In the genomic region with DNA sequence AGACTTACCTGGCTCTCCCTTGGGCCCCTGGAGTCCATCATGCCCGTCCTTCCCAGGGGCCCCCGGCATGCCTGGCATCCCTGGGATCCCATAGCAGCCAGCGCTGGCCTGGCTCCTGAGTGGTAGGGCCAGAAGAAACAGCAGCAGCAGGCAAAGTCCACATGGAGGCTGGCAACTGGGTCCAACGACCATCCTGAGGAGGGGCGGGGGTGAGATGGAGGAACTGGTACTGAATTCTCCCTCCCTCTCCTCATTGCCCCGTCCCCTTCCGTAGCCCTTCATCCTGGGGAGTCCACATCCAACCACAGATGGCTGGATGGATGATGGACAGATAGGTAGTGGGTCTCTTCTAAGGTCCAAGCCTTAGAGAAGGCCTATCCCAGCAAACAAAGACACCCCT, we compare ENCODE assay signal across 22 mouse cellular contexts. TPM values are rescaled to one million over a fixed set of nuclear protein-coding genes. Genes with fewer than 3 reads are reported as not detected.
DNase-seq lines count a peak whose midpoint lies in the region; ATAC-seq and TF ChIP-seq lines count a peak whose summit lies in the region.
"Had no signal": no experiment of that assay in that cellular context is flagged by ENCODE, and none has a peak within 500 bp of the region (broad histone marks: within the 10 kb centered on the region; RNA-seq: fewer than 3 reads in every experiment).

No protein-coding gene starts in this region.

- 62% methylated on average over 7 of the region's 7 CpGs for WGBS in kidney, embryonic 14.5 days
- WGBS in kidney, embryonic 16.5 days, result 63% methylated on average over 7 of the region's 7 CpGs
- 51% methylated on average over 7 of the region's 7 CpGs for WGBS in spleen, adult 2 months
- WGBS in small intestine, adult 2 months, result 30% methylated on average over 7 of the region's 7 CpGs

- DNase-seq in gastrocnemius, adult 2 months, result no peak
- no peak for DNase-seq in gastrocnemius, postnatal 4 days (ENCODE audit: low spot score in 2 of 2)
- no peak for DNase-seq in spleen, adult 2 months (ENCODE audit: low read depth in 1 of 2, low spot score in 2 of 2)
- DNase-seq in spleen, postnatal 36 days (ENCODE audit: low spot score in 2 of 2), result no peak
- no peak for DNase-seq in yolk sac, embryonic 10.5 days (ENCODE audit: low spot score)
- DNase-seq: adrenal gland, postnatal 10 days; cerebellum, adult 11-12 months; cerebellum, postnatal 14 days; heart, postnatal 36 days; kidney, postnatal 25 days; lung, postnatal 14 days; right cerebral cortex, postnatal 25 days; thymus, postnatal 36 days had no signal

- no peak for TF ChIP-seq POLR2A in spleen, adult 2 months (IDR thresholded peaks at IDR 0.05; ENCODE audit: low read depth, low read length)
- TF ChIP-seq POLR2A in small intestine, adult 2 months (IDR thresholded peaks at IDR 0.05; ENCODE audit: low read depth, low read length), result no peak

- H3K36me3 ChIP-seq in kidney, embryonic 14.5 days (ENCODE audit: control insufficient read depth, insufficient read depth, low read length), result no peaks in the 10 kb centered on the region
- H3K36me3 ChIP-seq in kidney, embryonic 16.5 days (ENCODE audit: insufficient read depth, low read length), result no peaks in the 10 kb centered on the region
- H3K36me3 ChIP-seq in spleen, adult 2 months (ENCODE audit: control insufficient read depth, insufficient read depth, low read length), result no peaks in the 10 kb centered on the region
- no peaks in the 10 kb centered on the region for H3K36me3 ChIP-seq in small intestine, adult 2 months (ENCODE audit: control insufficient read depth, insufficient read depth, low read length)
- H3K36me3 ChIP-seq: forebrain, embryonic 12.5 days; G1E had no signal

- H3K9me3 ChIP-seq in kidney, embryonic 14.5 days (ENCODE audit: control insufficient read depth, low read length), result no peaks in the 10 kb centered on the region
- no peaks in the 10 kb centered on the region for H3K9me3 ChIP-seq in kidney, embryonic 16.5 days (ENCODE audit: low read length)
- H3K9me3 ChIP-seq: forebrain, embryonic 12.5 days; G1E had no signal

- H3K4me1 ChIP-seq in kidney, embryonic 14.5 days (ENCODE audit: control insufficient read depth, insufficient read depth, low read length), result no peaks in the 10 kb centered on the region
- 0 out of 2 replicates have a peak, but pooled peaks cover 5% of the 10 kb centered on the region for H3K4me1 ChIP-seq in kidney, embryonic 16.5 days (ENCODE audit: insufficient read depth, low read length)
- no peaks in the 10 kb centered on the region for H3K4me1 ChIP-seq in spleen, adult 2 months (ENCODE audit: control insufficient read depth, insufficient read depth, insufficient read length)
- no peaks in the 10 kb centered on the region for H3K4me1 ChIP-seq in small intestine, adult 2 months (ENCODE audit: control insufficient read depth, insufficient read depth, insufficient read length, low read length)

- no peak overlapping the region for H3K4me2 ChIP-seq in kidney, embryonic 14.5 days (replicated peaks; ENCODE audit: low read depth, low read length)
- H3K4me2 ChIP-seq in kidney, embryonic 16.5 days (replicated peaks; ENCODE audit: low read depth, low read length), result no peak overlapping the region
- H3K4me2 ChIP-seq: forebrain, embryonic 12.5 days; heart, embryonic 11.5 days had no signal

- peak overlapping the region; percentile 62 for H3K27ac ChIP-seq in gastrocnemius, adult 2 months
- no peak overlapping the region for H3K27ac ChIP-seq in kidney, embryonic 14.5 days (ENCODE audit: low read depth, low read length)
- H3K27ac ChIP-seq in kidney, embryonic 16.5 days (ENCODE audit: low read length), result no peak overlapping the region
- peak overlapping the region; percentile 61 for H3K27ac ChIP-seq in spleen, adult 2 months (ENCODE audit: insufficient read depth, low read length)
- H3K27ac ChIP-seq in small intestine, adult 2 months (ENCODE audit: insufficient read depth, low read depth, low read length), result peak overlapping the region; percentile 51; the same call in 1 of the 2 replicates
- H3K27ac ChIP-seq: forebrain, embryonic 12.5 days had no signal

- intact Hi-C loops in gastrocnemius, adult 2 months (cut with DNase I), result no loop called here

- TF ChIP-seq CTCF in gastrocnemius, adult 2 months (IDR thresholded peaks at IDR 0.05), result no peak
- no peak for TF ChIP-seq CTCF in spleen, adult 2 months (IDR thresholded peaks at IDR 0.05; ENCODE audit: extremely low read depth, insufficient read depth, insufficient read length, insufficient replicate concordance)
- no peak for TF ChIP-seq CTCF in small intestine, adult 2 months (IDR thresholded peaks at IDR 0.05; ENCODE audit: extremely low read depth, insufficient read length, insufficient replicate concordance, low read depth, low read length)

- H3K4me3 ChIP-seq in gastrocnemius, adult 2 months, result peak overlapping the region; percentile 52
- no peak overlapping the region for H3K4me3 ChIP-seq in kidney, embryonic 14.5 days (ENCODE audit: low read length)
- no peak overlapping the region for H3K4me3 ChIP-seq in kidney, embryonic 16.5 days (ENCODE audit: low read length)
- peak overlapping the region; percentile 17; the same call in 1 of the 2 replicates for H3K4me3 ChIP-seq in spleen, adult 2 months (ENCODE audit: extremely low read depth, insufficient read depth, insufficient read length)
- H3K4me3 ChIP-seq in small intestine, adult 2 months (ENCODE audit: low read depth, low read length), result peak overlapping the region; percentile 39
- H3K4me3 ChIP-seq: forebrain, embryonic 12.5 days had no signal

- peaks cover 25% of the 10 kb centered on the region for H3K27me3 ChIP-seq in kidney, embryonic 14.5 days (ENCODE audit: control insufficient read depth, insufficient read depth, low read length)
- H3K27me3 ChIP-seq in kidney, embryonic 16.5 days (ENCODE audit: insufficient read depth, low read length), result peaks cover 31% of the 10 kb centered on the region
- no peaks in the 10 kb centered on the region for H3K27me3 ChIP-seq in spleen, adult 2 months (ENCODE audit: control insufficient read depth, insufficient read depth, low read length)
- H3K27me3 ChIP-seq in small intestine, adult 2 months (ENCODE audit: control insufficient read depth, insufficient read depth, low read length), result no peaks in the 10 kb centered on the region

- H3K9ac ChIP-seq in kidney, embryonic 14.5 days (ENCODE audit: low read depth, low read length), result peak overlapping the region; percentile 12; the same call in 1 of the 2 replicates
- no peak overlapping the region for H3K9ac ChIP-seq in kidney, embryonic 16.5 days (replicated peaks; ENCODE audit: low read length)
- H3K9ac ChIP-seq: forebrain, embryonic 12.5 days had no signal

- ATAC-seq in kidney, embryonic 14.5 days (ENCODE audit: low FRiP score, low TSS enrichment), result no peak
- ATAC-seq in kidney, embryonic 16.5 days (ENCODE audit: low FRiP score, low TSS enrichment), result no peak
- ATAC-seq: activated CD4-positive, CD25-positive, alpha-beta regulatory T cell, adult 4 months; inflammation-experienced regulatory T-cells, adult 6 months had no signal

RNA-seq across cellular contexts. Expression of gene C1qc, which starts 0.5 kb away (rescaled TPM):
- total RNA-seq in gastrocnemius, adult 2 months (2021), result 10 to 100 TPM in 1 of 2 experiments, 1 to 10 TPM in 1; 7.6 to 15.4 TPM
- total RNA-seq in gastrocnemius, postnatal 4 days (2021), result 10 to 100 TPM; 32.7 to 33.5 TPM
- polyA plus RNA-seq in kidney, embryonic 14.5 days (2014; fragmentation: Nextera tagmentation; extraction: Ambion mirVana), result 16.9 and 21.3 TPM in 2 replicates
- polyA plus RNA-seq in kidney, embryonic 16.5 days (2015; fragmentation: Nextera tagmentation; extraction: Ambion mirVana), result 14.7 and 17.9 TPM in 2 replicates
- 436 and 459 TPM in 2 replicates for polyA plus RNA-seq in spleen, adult 2 months (2012; rRNA removed)
- polyA plus RNA-seq in small intestine, adult 2 months (2012; rRNA removed), result 82.5 and 108 TPM in 2 replicates
- total RNA-seq: neutrophil, adult 5-6 weeks had no signal

RNA-seq across cellular contexts. Expression of gene C1qa, which starts 6.2 kb away (rescaled TPM):
- 10 to 100 TPM in 1 of 2 experiments, 1 to 10 TPM in 1; 7.0 to 15.8 TPM for total RNA-seq in gastrocnemius, adult 2 months (2021)
- 10 to 100 TPM; 32.4 to 36.3 TPM for total RNA-seq in gastrocnemius, postnatal 4 days (2021)
- polyA plus RNA-seq in kidney, embryonic 14.5 days (2014; fragmentation: Nextera tagmentation; extraction: Ambion mirVana), result 16.8 and 17.4 TPM in 2 replicates
- polyA plus RNA-seq in kidney, embryonic 16.5 days (2015; fragmentation: Nextera tagmentation; extraction: Ambion mirVana), result 21.9 and 26.4 TPM in 2 replicates
- 214 and 227 TPM in 2 replicates for polyA plus RNA-seq in spleen, adult 2 months (2012; rRNA removed)
- polyA plus RNA-seq in small intestine, adult 2 months (2012; rRNA removed), result 35.1 and 55.8 TPM in 2 replicates
- total RNA-seq: neutrophil, adult 5-6 weeks had no signal
- polyA plus RNA-seq: G1E had no signal

RNA-seq across cellular contexts. Expression of gene C1qb, which starts 6.4 kb away (rescaled TPM):
- 10 to 100 TPM in 1 of 2 experiments, 1 to 10 TPM in 1; 8.4 to 18.3 TPM for total RNA-seq in gastrocnemius, adult 2 months (2021)
- 10 to 100 TPM; 33.7 to 39.4 TPM for total RNA-seq in gastrocnemius, postnatal 4 days (2021)
- polyA plus RNA-seq in kidney, embryonic 14.5 days (2014; fragmentation: Nextera tagmentation; extraction: Ambion mirVana), result 37.1 and 38.8 TPM in 2 replicates
- 40.1 and 44.3 TPM in 2 replicates for polyA plus RNA-seq in kidney, embryonic 16.5 days (2015; fragmentation: Nextera tagmentation; extraction: Ambion mirVana)
- polyA plus RNA-seq in spleen, adult 2 months (2012; rRNA removed), result 284 and 304 TPM in 2 replicates
- polyA plus RNA-seq in small intestine, adult 2 months (2012; rRNA removed), result 58.9 and 71.3 TPM in 2 replicates
- total RNA-seq: neutrophil, adult 5-6 weeks had no signal

RNA-seq across cellular contexts. Expression of gene Ephb2, which starts 56.6 kb away (rescaled TPM):
- 1 to 10 TPM in 1 of 2 experiments, under 1 TPM in 1; 0.26 to 1.9 TPM for total RNA-seq in gastrocnemius, adult 2 months (2021)
- total RNA-seq in gastrocnemius, postnatal 4 days (2021), result 10 to 100 TPM; 12.3 to 13.5 TPM
- polyA plus RNA-seq in kidney, embryonic 14.5 days (2014; fragmentation: Nextera tagmentation; extraction: Ambion mirVana), result 6.4 and 9.1 TPM in 2 replicates
- polyA plus RNA-seq in kidney, embryonic 16.5 days (2015; fragmentation: Nextera tagmentation; extraction: Ambion mirVana), result 3.4 and 3.6 TPM in 2 replicates
- 2.7 and 6.1 TPM in 2 replicates for polyA plus RNA-seq in spleen, adult 2 months (2012; rRNA removed)
- 32.1 and 57.6 TPM in 2 replicates for polyA plus RNA-seq in small intestine, adult 2 months (2012; rRNA removed)
- total RNA-seq: neutrophil, adult 5-6 weeks had no signal
- polyA plus RNA-seq: activated CD4-positive, CD25-positive, alpha-beta regulatory T cell, adult 4 months had no signal

Comparison
In these comparisons a context has a peak if more than half of its experiments do, and no peak if none do; other contexts are left out.
1. H3K27ac ChIP-seq: peak in gastrocnemius, adult 2 months (single experiment), spleen, adult 2 months (single experiment) and small intestine, adult 2 months (single experiment); none in kidney, embryonic 14.5 days (single experiment) and kidney, embryonic 16.5 days (single experiment).
2. H3K4me3 ChIP-seq: peak in gastrocnemius, adult 2 months (single experiment), spleen, adult 2 months (single experiment) and small intestine, adult 2 months (single experiment); none in kidney, embryonic 14.5 days (single experiment) and kidney, embryonic 16.5 days (single experiment).